Mouse (Mus musculus): ENCODE measurements at regions not wholly inside any gene's neighbourhood (a gene's known extent, or its start where the extent isn't known, plus 50 kb on each side); places are given as distances from the start of the nearest gene placed in this dataset.

DNA sequence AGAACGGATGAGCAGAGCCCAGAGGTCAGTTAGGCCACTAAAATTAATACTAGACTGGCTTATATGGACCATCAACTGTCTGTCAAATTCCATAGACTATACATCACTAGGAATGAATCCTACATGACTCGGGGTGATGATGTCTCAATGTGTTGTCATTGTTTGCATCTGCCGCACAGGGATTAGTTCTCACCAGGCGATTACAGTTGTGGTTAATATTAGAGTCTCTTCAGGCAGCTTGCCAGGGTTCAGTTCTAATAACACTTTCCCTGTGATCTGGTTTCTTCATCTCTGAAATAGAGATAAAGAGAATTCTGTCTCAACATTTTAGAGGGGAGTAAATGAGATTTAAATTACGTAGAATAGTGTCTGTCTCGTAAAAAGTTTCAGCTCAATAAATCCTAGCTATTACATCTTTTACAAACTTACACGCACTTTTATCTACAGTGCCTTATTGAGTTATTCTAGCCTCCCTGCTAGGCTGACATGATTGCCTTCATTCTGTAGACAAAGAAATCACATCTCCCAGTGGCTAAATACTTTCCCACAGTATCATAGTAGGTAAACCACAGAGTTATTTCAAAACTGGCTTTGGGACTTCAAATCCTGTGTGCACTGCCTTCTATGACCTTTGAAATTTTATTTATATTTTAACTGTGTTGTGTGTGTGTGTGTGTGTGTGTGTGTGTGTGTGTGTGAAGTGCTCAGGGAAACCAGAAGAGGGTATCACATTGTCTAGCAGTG, 148.0 kb upstream of the 4933402D24Rik start:
- TF ChIP-seq CTCF (IDR thresholded peaks at IDR 0.05; ENCODE audit: control insufficient read depth, insufficient read depth, low read length) (no peak), POLR2A (IDR thresholded peaks at IDR 0.05; ENCODE audit: borderline replicate concordance, control insufficient read depth, low read depth, low read length) (no peak)
- Histone ChIP-seq H3K4me1 (ENCODE audit: control insufficient read depth, insufficient read depth, low read length) (no peaks in the 10 kb centered on the region), H3K27ac (ENCODE audit: control insufficient read depth, insufficient read depth, low read depth, low read length, poor library complexity) (no peak overlapping the region), H3K4me3 (replicated peaks; ENCODE audit: control insufficient read depth, low read depth, low read length) (no peak overlapping the region)
- 83% methylated on average over 7 of the region's 7 CpGs for WGBS

DNA sequence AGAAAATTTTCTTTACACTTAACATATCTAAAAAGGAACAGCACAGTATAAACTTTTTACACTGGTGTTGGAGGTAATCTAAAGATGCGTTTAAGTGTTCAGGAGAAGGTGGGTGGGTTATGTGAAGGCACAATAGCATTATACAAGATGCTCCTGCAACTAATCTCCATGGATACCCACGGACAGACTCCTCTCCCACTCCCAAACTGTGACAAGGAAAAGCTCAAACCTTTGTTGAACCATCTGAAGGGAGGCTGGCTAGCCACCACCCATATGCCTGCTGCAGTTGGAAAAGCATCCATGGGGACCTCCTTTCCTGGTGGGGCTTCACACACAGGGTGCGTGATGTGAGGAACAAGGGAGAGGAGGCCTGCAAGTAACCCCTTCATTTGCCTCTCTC, 141.7 kb upstream of the 4933402D24Rik start:
- WGBS = 83% methylated on average over 3 of the region's 3 CpGs
- TF ChIP-seq CTCF (IDR thresholded peaks at IDR 0.05; ENCODE audit: control insufficient read depth, insufficient read depth, low read length) (no peak), POLR2A (IDR thresholded peaks at IDR 0.05; ENCODE audit: borderline replicate concordance, control insufficient read depth, low read depth, low read length) (no peak)

DNA sequence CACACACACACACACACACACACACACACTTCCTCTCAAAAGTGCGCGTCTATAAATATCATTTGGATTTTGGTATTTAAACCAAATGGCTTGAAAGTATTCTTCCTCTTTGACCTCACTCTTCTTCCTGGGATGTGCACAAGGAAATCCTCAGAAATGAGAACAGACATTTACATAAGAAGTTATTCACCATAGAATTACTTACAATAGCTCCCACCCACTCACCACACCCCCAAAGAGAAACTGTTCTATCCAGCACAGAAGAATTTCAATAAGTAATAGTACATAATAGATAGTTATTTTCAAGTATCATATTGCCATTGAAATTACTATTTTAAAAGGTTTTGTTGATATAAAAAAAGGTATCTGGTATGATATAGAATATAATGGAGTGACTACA, 140.1 kb upstream of the 4933402D24Rik start:
- WGBS = 52% methylated on average over 2 of the region's 2 CpGs
- Histone ChIP-seq H3K27ac (ENCODE audit: control insufficient read depth, insufficient read depth, low read depth, low read length, poor library complexity) (no peak overlapping the region), H3K4me1 (ENCODE audit: control insufficient read depth, insufficient read depth, low read length) (no peaks in the 10 kb centered on the region), H3K4me3 (replicated peaks; ENCODE audit: control insufficient read depth, low read depth, low read length) (no peak overlapping the region)
- TF ChIP-seq CTCF (IDR thresholded peaks at IDR 0.05; ENCODE audit: control insufficient read depth, insufficient read depth, low read length) (no peak), POLR2A (IDR thresholded peaks at IDR 0.05; ENCODE audit: borderline replicate concordance, control insufficient read depth, low read depth, low read length) (no peak)

More for the DNA sequence above, 141.7 kb upstream of the 4933402D24Rik start:
- H3K4me1 ChIP-seq (ENCODE audit: control insufficient read depth, insufficient read depth, low read length) = no peaks in the 10 kb centered on the region
- no peak overlapping the region for H3K27ac ChIP-seq (ENCODE audit: control insufficient read depth, insufficient read depth, low read depth, low read length, poor library complexity)
- H3K4me3 ChIP-seq (replicated peaks; ENCODE audit: control insufficient read depth, low read depth, low read length) = no peak overlapping the region

DNA sequence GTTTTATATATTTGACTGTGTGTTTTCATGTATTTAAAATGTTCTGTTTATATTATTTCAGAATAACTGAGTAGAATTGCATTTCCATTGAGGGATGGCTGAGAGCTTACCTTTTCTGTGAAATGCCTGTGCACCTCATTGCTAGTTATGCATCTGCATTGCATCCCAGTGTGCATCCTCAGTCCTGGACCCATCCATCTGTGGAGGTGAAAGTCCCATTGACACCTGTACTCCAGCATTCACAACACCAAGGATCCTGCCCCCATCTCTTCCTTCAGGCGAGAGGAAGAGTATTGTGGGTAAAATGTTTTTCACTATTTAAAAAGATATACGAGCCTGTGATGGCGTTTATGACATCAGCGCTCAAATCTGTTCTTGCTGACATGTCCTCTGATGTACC, 134.6 kb upstream of the 4933402D24Rik start:
- no peak for TF ChIP-seq CTCF (IDR thresholded peaks at IDR 0.05; ENCODE audit: control insufficient read depth, insufficient read depth, low read length)
- no peak for TF ChIP-seq POLR2A (IDR thresholded peaks at IDR 0.05; ENCODE audit: borderline replicate concordance, control insufficient read depth, low read depth, low read length)
- H3K27ac ChIP-seq (ENCODE audit: control insufficient read depth, insufficient read depth, low read depth, low read length, poor library complexity) = no peak overlapping the region
- H3K4me3 ChIP-seq (replicated peaks; ENCODE audit: control insufficient read depth, low read depth, low read length) = no peak overlapping the region
- 82% methylated on average over 4 of the region's 4 CpGs for WGBS
- H3K4me1 ChIP-seq (ENCODE audit: control insufficient read depth, insufficient read depth, low read length) = no peaks in the 10 kb centered on the region

DNA sequence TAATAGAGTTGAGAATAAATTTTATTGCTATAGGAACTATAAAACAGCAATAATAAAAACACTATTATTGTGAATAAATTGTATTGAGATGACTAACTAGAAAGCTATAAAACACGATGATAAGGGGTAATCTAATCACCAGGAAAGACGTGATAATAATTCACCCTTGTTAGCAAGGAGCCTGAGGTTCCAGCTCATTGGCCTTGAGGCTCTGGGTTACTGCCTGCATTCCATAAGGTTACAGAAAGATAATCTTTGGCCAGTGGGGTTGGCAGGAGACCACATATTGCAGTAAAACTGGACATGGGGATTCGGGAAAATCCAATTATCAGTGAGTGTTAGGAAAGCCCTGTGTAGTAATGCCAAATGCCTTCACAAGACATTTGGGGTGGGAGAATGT, 134.1 kb upstream of the 4933402D24Rik start:
- no peak overlapping the region for H3K27ac ChIP-seq (ENCODE audit: control insufficient read depth, insufficient read depth, low read depth, low read length, poor library complexity)
- no peak for TF ChIP-seq CTCF (IDR thresholded peaks at IDR 0.05; ENCODE audit: control insufficient read depth, insufficient read depth, low read length)
- no peak for TF ChIP-seq POLR2A (IDR thresholded peaks at IDR 0.05; ENCODE audit: borderline replicate concordance, control insufficient read depth, low read depth, low read length)
- no peak overlapping the region for H3K4me3 ChIP-seq (replicated peaks; ENCODE audit: control insufficient read depth, low read depth, low read length)
- 73% methylated on average over 3 of the region's 3 CpGs for WGBS
- no peaks in the 10 kb centered on the region for H3K4me1 ChIP-seq (ENCODE audit: control insufficient read depth, insufficient read depth, low read length)

DNA sequence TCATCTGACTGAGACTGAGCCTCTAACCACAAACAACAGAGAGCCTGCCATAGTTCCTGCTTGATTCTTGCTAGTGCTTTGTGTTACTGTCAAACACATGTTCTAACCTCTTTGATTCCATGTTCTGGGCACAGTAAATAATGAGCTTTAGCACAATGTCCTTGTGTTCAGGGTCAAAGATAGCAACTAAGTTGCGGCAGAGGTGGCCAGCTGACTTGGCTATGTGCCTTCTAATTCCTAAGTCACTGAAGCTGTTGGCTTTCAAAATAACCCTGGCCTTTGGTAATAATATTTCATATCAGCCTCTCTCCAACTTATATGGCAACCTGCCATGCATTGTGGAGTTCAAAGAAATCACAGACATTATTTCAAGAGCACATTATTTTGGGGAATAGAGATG, 133.3 kb upstream of the 4933402D24Rik start:
- 72% methylated on average over 1 of the region's 1 CpGs for WGBS
- Histone ChIP-seq H3K27ac (ENCODE audit: control insufficient read depth, insufficient read depth, low read depth, low read length, poor library complexity) (no peak overlapping the region), H3K4me3 (replicated peaks; ENCODE audit: control insufficient read depth, low read depth, low read length) (no peak overlapping the region), H3K4me1 (ENCODE audit: control insufficient read depth, insufficient read depth, low read length) (no peaks in the 10 kb centered on the region)
- TF ChIP-seq CTCF (IDR thresholded peaks at IDR 0.05; ENCODE audit: control insufficient read depth, insufficient read depth, low read length) (no peak), POLR2A (IDR thresholded peaks at IDR 0.05; ENCODE audit: borderline replicate concordance, control insufficient read depth, low read depth, low read length) (no peak)

DNA sequence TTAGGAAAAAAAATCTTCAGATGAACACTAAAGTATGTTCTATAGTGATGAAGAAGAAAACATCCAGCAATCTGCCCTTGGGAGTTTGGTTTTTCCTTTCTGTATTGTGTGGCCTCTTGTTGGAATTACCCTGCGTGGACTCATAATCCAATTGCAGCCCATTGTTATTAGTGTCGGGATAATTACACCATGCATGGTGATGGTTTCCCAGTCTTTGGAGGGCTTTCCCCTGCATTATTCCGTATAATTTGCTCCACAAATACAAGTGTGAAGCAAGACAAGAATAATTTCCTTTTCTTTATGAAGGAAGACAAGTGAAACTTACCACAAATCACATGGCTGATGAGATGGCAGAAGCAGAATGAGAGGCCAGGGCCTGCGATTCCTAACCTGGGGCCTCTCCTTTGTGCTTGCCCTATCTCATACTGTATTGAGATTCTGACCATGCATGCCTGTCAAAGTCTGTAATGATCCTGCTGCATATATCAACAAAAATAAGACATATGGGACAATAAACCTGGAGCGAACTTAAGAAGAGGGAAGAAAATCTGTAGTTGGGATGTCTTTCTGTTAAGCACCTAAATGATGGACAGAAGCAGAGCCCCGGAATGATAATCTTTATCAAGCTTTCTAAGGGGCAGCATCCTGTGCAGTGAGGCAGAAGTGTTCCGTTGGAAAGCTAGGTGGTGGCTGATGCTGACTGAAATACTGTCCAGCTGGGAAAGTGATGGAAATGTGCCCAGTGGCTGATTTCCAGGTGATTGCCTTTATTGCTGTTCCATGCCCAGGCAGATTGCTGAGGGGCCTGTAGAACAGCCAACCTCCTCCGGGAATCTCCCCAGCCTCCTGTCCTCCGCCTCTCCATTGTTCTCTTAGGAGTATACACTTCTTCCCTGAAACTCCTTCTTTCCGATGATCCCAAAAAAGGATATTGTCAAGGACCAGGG, 130.8 kb upstream of the 4933402D24Rik start:
- Histone ChIP-seq H3K4me3 (replicated peaks; ENCODE audit: control insufficient read depth, low read depth, low read length) (no peak overlapping the region), H3K27ac (ENCODE audit: control insufficient read depth, insufficient read depth, low read depth, low read length, poor library complexity) (no peak overlapping the region), H3K4me1 (ENCODE audit: control insufficient read depth, insufficient read depth, low read length) (no peaks in the 10 kb centered on the region)
- 80% methylated on average over 10 of the region's 10 CpGs for WGBS
- no peak for TF ChIP-seq POLR2A (IDR thresholded peaks at IDR 0.05; ENCODE audit: borderline replicate concordance, control insufficient read depth, low read depth, low read length)
- no peak for TF ChIP-seq CTCF (IDR thresholded peaks at IDR 0.05; ENCODE audit: control insufficient read depth, insufficient read depth, low read length)

DNA sequence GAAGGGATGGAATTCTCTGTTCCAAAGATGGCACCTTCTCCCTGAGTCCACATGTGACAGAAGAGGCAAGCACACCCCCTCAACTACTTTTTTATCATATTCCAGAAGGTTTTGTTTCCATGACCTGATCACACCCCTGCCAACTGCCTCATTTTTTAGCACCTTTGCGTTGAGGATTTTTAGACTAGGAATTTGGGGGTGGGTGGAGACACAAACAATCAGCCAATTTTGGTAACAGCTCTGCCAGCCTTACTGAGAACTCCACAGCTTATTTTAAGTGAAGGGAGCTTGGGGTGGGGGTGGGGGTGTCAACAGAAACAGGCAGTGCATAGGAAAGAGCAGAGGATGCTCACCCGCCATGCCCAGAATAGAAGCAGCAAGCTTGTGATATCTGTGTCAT, 129.7 kb upstream of the 4933402D24Rik start:
- H3K4me3 ChIP-seq (replicated peaks; ENCODE audit: control insufficient read depth, low read depth, low read length) = no peak overlapping the region
- no peak overlapping the region for H3K27ac ChIP-seq (ENCODE audit: control insufficient read depth, insufficient read depth, low read depth, low read length, poor library complexity)
- no peaks in the 10 kb centered on the region for H3K4me1 ChIP-seq (ENCODE audit: control insufficient read depth, insufficient read depth, low read length)
- WGBS = 78% methylated on average over 2 of the region's 2 CpGs
- TF ChIP-seq CTCF (IDR thresholded peaks at IDR 0.05; ENCODE audit: control insufficient read depth, insufficient read depth, low read length) (no peak), POLR2A (IDR thresholded peaks at IDR 0.05; ENCODE audit: borderline replicate concordance, control insufficient read depth, low read depth, low read length) (no peak)

Measured in bone marrow, adult 2 months (tissue).